Mouse (Mus musculus): ENCODE data around the gene Aldh16a1.

GRCm38 (mm10) chr7:45145460-45145859 lies 8.9 kb downstream of the Aldh16a1 start:
- no peak for TF ChIP-seq CTCF (IDR thresholded peaks at IDR 0.05; ENCODE audit: low read depth, low read length)
- TF ChIP-seq POLR2AphosphoS5 (IDR thresholded peaks at IDR 0.05; ENCODE audit: insufficient replicate concordance, low read depth, low read length) = no peak
- TF ChIP-seq GATA1 (IDR thresholded peaks at IDR 0.05; ENCODE audit: borderline replicate concordance, low read length) = no peak
- TF ChIP-seq TAL1 (conservative IDR thresholded peaks at IDR 0.05; ENCODE audit: low read depth, low read length) = no peak
